Mouse (Mus musculus) CH12.LX (cell line): ENCODE data around the gene Mmp9. TPM values are rescaled to one million over a fixed set of nuclear protein-coding genes. Genes with fewer than 3 reads are reported as not detected.

Source experiments
- DNase-seq: peaks from one replicate; pipeline ENCODE4 v3.0.0-alpha.2; 2013; ENCODE audit errors: extremely low read depth
- H3K27ac ChIP-seq: 2 replicates; pipeline ENCODE4 v1.5.1; 2012; ENCODE audit warnings: low read depth, mild to moderate bottlenecking, control low read depth, moderate library complexity; ENCODE audit not compliant: insufficient read depth
- H3K27me3 ChIP-seq: replicated peaks from 2 replicates; pipeline ENCODE3; 2012; ENCODE audit warnings: inconsistent platforms
- H3K36me3 ChIP-seq, 2 experiments: replicated peaks in 1 of 2; 2 replicates each; pipeline versions ENCODE3 to v1.6.1; 2012; ENCODE audit warnings: inconsistent platforms in 1 of 2, low read length in 1 of 2, mild to moderate bottlenecking in 1 of 2, mixed read lengths in 1 of 2, moderate library complexity in 1 of 2; ENCODE audit not compliant: control insufficient read depth in 1 of 2, insufficient read depth in 1 of 2
- H3K4me1 ChIP-seq, 2 experiments: 2 replicates each; pipeline ENCODE4 v1.6.1; 2012; ENCODE audit warnings: inconsistent platforms in 1 of 2, moderate library complexity in 1 of 2; ENCODE audit not compliant: insufficient read depth in 2 of 2, control insufficient read depth in 1 of 2
- H3K4me2 ChIP-seq: 2 replicates; pipeline ENCODE4 v1.6.1; 2012; ENCODE audit warnings: low read depth, mild to moderate bottlenecking, control low read depth; ENCODE audit not compliant: poor library complexity, insufficient read depth, severe bottlenecking
- H3K4me3 ChIP-seq, 3 experiments: fragments of 150-350 bp in 1 of 3; sonication (generic) in 1 of 3; replicated peaks in 1 of 3; 2 replicates each; pipeline versions ENCODE3 to v1.5.1; 2011 to 2012; ENCODE audit warnings: low read depth in 2 of 3, low read length in 2 of 3, mild to moderate bottlenecking in 2 of 3, moderate library complexity in 2 of 3, control low read depth in 1 of 3, improper control_type of control experiment in 1 of 3, inconsistent platforms in 1 of 3, mixed read lengths in 1 of 3; ENCODE audit not compliant: poor library complexity in 1 of 3
- H3K79me2 ChIP-seq: replicated peaks from 2 replicates; pipeline ENCODE4 v1.6.1; 2012; ENCODE audit warnings: mild to moderate bottlenecking, moderate library complexity; ENCODE audit not compliant: control insufficient read depth, poor library complexity, insufficient read depth, severe bottlenecking; ENCODE audit errors: extremely low read depth
- H3K9ac ChIP-seq: 2 replicates; pipeline ENCODE4 v1.6.1; 2012; ENCODE audit warnings: low read depth, mild to moderate bottlenecking, control low read depth, moderate library complexity; ENCODE audit not compliant: insufficient read depth
- H3K9me3 ChIP-seq: replicated peaks from 2 replicates; pipeline ENCODE3; 2012; ENCODE audit warnings: low read length, inconsistent platforms, mixed read lengths
- CHD1 ChIP-seq: IDR thresholded peaks from 2 replicates; pipeline ENCODE4 v1.6.1; 2012; ENCODE audit warnings: low read depth, low read length, improper control_type of control experiment, inconsistent platforms
- CHD2 ChIP-seq: IDR thresholded peaks from 2 replicates; pipeline ENCODE4 v1.6.1; 2011; ENCODE audit warnings: low read length, improper control_type of control experiment
- CTCF ChIP-seq, 2 experiments: IDR thresholded peaks in 1 of 2; conservative IDR thresholded peaks in 1 of 2; 2 replicates each; pipeline ENCODE4 v1.5.1; 2011 to 2012; ENCODE audit warnings: low read depth in 2 of 2, low read length in 2 of 2, improper control_type of control experiment in 1 of 2, inconsistent platforms in 1 of 2, mild to moderate bottlenecking in 1 of 2, moderate library complexity in 1 of 2
- E2F4 ChIP-seq: IDR thresholded peaks from 2 replicates; pipeline ENCODE4 v1.6.1; 2011; ENCODE audit warnings: low read depth, low read length, improper control_type of control experiment; ENCODE audit not compliant: insufficient replicate concordance
- ELF1 ChIP-seq: IDR thresholded peaks from 2 replicates; pipeline ENCODE4 v1.6.1; 2014; ENCODE audit warnings: low read depth, mild to moderate bottlenecking, inconsistent platforms, low read length, improper control_type of control experiment
- EP300 ChIP-seq: IDR thresholded peaks from 2 replicates; pipeline ENCODE4 v1.6.1; 2011; ENCODE audit warnings: low read length, improper control_type of control experiment
- ETS1 ChIP-seq: conservative IDR thresholded peaks from 2 replicates; pipeline ENCODE4 v1.6.1; 2012; ENCODE audit warnings: low read depth, mild to moderate bottlenecking, inconsistent platforms, low read length, improper control_type of control experiment, moderate library complexity
- IRF4 ChIP-seq: IDR thresholded peaks from 2 replicates; pipeline ENCODE4 v1.6.1; 2014; ENCODE audit warnings: low read depth, mild to moderate bottlenecking, inconsistent platforms, low read length, improper control_type of control experiment
- JUN ChIP-seq: IDR thresholded peaks from 2 replicates; pipeline ENCODE4 v1.6.1; 2011; ENCODE audit warnings: low read depth, mild to moderate bottlenecking, low read length, improper control_type of control experiment, moderate library complexity; ENCODE audit not compliant: insufficient read depth
- KAT2A ChIP-seq: IDR thresholded peaks from 2 replicates; pipeline ENCODE4 v1.6.1; 2012; ENCODE audit warnings: low read length, improper control_type of control experiment, inconsistent platforms; ENCODE audit not compliant: insufficient replicate concordance
- MAX ChIP-seq: IDR thresholded peaks from 2 replicates; pipeline ENCODE4 v1.6.1; 2011; ENCODE audit warnings: low read length, improper control_type of control experiment
- MAZ ChIP-seq: IDR thresholded peaks from 2 replicates; pipeline ENCODE4 v1.6.1; 2012; ENCODE audit warnings: low read depth, mild to moderate bottlenecking, inconsistent platforms, low read length, improper control_type of control experiment, moderate library complexity
- MXI1 ChIP-seq: IDR thresholded peaks from 2 replicates; pipeline ENCODE4 v1.6.1; 2011; ENCODE audit warnings: mild to moderate bottlenecking, low read depth, low read length, improper control_type of control experiment
- NRF1 ChIP-seq: IDR thresholded peaks from 2 replicates; pipeline ENCODE4 v1.6.1; 2014; ENCODE audit warnings: low read depth, mild to moderate bottlenecking, inconsistent platforms, low read length, improper control_type of control experiment, moderate library complexity
- POLR2A ChIP-seq: IDR thresholded peaks from 2 replicates; pipeline ENCODE4 v1.6.1; 2011; ENCODE audit warnings: low read depth, mild to moderate bottlenecking, improper control_type of control experiment, low read length
- POLR2AphosphoS2 ChIP-seq: IDR thresholded peaks from 2 replicates; pipeline ENCODE4 v1.6.1; 2011; ENCODE audit warnings: low read depth, low read length, improper control_type of control experiment
- RAD21 ChIP-seq: IDR thresholded peaks from 2 replicates; pipeline ENCODE4 v1.6.1; 2011; ENCODE audit warnings: low read depth, mild to moderate bottlenecking, low read length, improper control_type of control experiment, moderate library complexity
- RCOR1 ChIP-seq: conservative IDR thresholded peaks from 2 replicates; pipeline ENCODE4 v1.6.1; 2012; ENCODE audit warnings: low read depth, mild to moderate bottlenecking, inconsistent platforms, low read length, improper control_type of control experiment
- SIN3A ChIP-seq: IDR thresholded peaks from 2 replicates; pipeline ENCODE4 v1.6.1; 2012; ENCODE audit warnings: low read length, improper control_type of control experiment, inconsistent platforms
- SMC3 ChIP-seq: IDR thresholded peaks from 2 replicates; pipeline ENCODE4 v1.6.1; 2011; ENCODE audit warnings: low read depth, low read length, improper control_type of control experiment
- TBP ChIP-seq: conservative IDR thresholded peaks from 2 replicates; pipeline ENCODE4 v1.6.1; 2011; ENCODE audit warnings: low read depth, low read length, improper control_type of control experiment
- ZMIZ1 ChIP-seq: IDR thresholded peaks from 2 replicates; pipeline ENCODE4 v1.6.1; 2012; ENCODE audit warnings: low read depth, mild to moderate bottlenecking, inconsistent platforms, low read length, improper control_type of control experiment
- dilution Hi-C: fragments of 300-500 bp; cut with MboI; formaldehyde crosslinking; loops from 2 replicates; pipeline ENCODE4 v1.14.3; 2020; ENCODE audit warnings: low sequenced_read_pairs; ENCODE audit not compliant: extremely low pct_unique_long_range_greater_than_20kb, extremely low pct_ligation_motif_present
- in situ Hi-C: fragments of 300-500 bp; cut with MboI; formaldehyde crosslinking; loops from 3 replicates; pipeline ENCODE4 v1.14.3; 2019; ENCODE audit warnings: low sequenced_read_pairs, low pct_ligation_motif_present, low pct_unique_long_range_greater_than_20kb, mixed read lengths
- polyA plus RNA-seq: library from polyadenylated mRNA; unstranded; fragments of >175 nt; gene quantifications from 2 replicates; pipeline ENCODE4 v1.2.1, GENCODE M21; 2012; ENCODE audit warnings: low read depth; ENCODE audit not compliant: insufficient read length
- total RNA-seq, 2 experiments: library from RNA; depleted of rRNA; stranded (reverse); fragments of 300-350 nt in 1 of 2; fragments of >200 nt in 1 of 2; gene quantifications; 2 replicates each; pipeline ENCODE4 v1.2.3; 2012 to 2014

Gene Mmp9
- total and polyA plus RNA-seq, 3 experiments: not detected

GRCm38 (mm10) chr2:164996848-164997720, 56.5 kb downstream of the Mmp9 start:
- in situ Hi-C loops (no loop called here), dilution Hi-C loops (no loop called here)
- no peak overlapping the region for H3K9ac ChIP-seq

GRCm38 (mm10) chr2:164997721-164998428, 57.3 kb downstream of the Mmp9 start:
- peaks cover 36 to 80% of the 10 kb centered on the region in 2 experiments for H3K36me3 ChIP-seq
- H3K4me3 ChIP-seq: no peak overlapping the region

More at GRCm38 (mm10) chr2:164996848-164997720, 56.5 kb downstream of the Mmp9 start:
- Histone ChIP-seq H3K4me1 (no peaks in the 10 kb centered on the region), H3K4me3 (no peak overlapping the region), H3K9me3 (no peaks in the 10 kb centered on the region), H3K79me2 (no peaks in the 10 kb centered on the region), H3K36me3 (peaks cover 28 to 72% of the 10 kb centered on the region in 2 experiments), H3K27me3 (no peaks in the 10 kb centered on the region), H3K27ac (no peak overlapping the region), H3K4me2 (no peak overlapping the region)
- DNase-seq: no peak
- TF ChIP-seq CTCF (conservative IDR thresholded peaks at IDR 0.05 in 1 of 2, IDR thresholded peaks at IDR 0.05 in 1 of 2; ENCODE audit: low read depth in 2 of 2, low read length in 2 of 2): no peak
- TF ChIP-seq CHD2: no peak
- no peak for TF ChIP-seq ETS1
- no peak for TF ChIP-seq IRF4
- TF ChIP-seq NRF1: no peak
- TF ChIP-seq POLR2AphosphoS2: no peak
- no peak for TF ChIP-seq KAT2A
- TF ChIP-seq RAD21: no peak
- no peak for TF ChIP-seq POLR2A
- TF ChIP-seq MAZ: no peak
- no peak for TF ChIP-seq ELF1
- no peak for TF ChIP-seq JUN
- TF ChIP-seq E2F4: no peak
- no peak for TF ChIP-seq ZMIZ1
- no peak for TF ChIP-seq MXI1
- no peak for TF ChIP-seq TBP

More at GRCm38 (mm10) chr2:164997721-164998428, 57.3 kb downstream of the Mmp9 start:
- H3K79me2 ChIP-seq: no peaks in the 10 kb centered on the region
- no peak overlapping the region for H3K27ac ChIP-seq
- dilution Hi-C loops: no loop called here
- no peak overlapping the region for H3K9ac ChIP-seq
- DNase-seq: no peak
- TF ChIP-seq CHD1: no peak
- TF ChIP-seq POLR2AphosphoS2: no peak
- TF ChIP-seq SMC3: no peak
- no peak for TF ChIP-seq EP300
- TF ChIP-seq MAX: no peak
- TF ChIP-seq RCOR1: no peak
- TF ChIP-seq SIN3A: no peak
- H3K4me2 ChIP-seq: no peak overlapping the region
- no peaks in the 10 kb centered on the region for H3K4me1 ChIP-seq
- H3K9me3 ChIP-seq: no peaks in the 10 kb centered on the region
- no peaks in the 10 kb centered on the region for H3K27me3 ChIP-seq
- in situ Hi-C loops: no loop called here
